Mouse (Mus musculus) frontal cortex, postnatal 14 days (tissue): Measurements from ENCODE around the gene Rai1.

ENCODE experiments used
- DNase-seq, 2 experiments: peaks; one replicate each; pipeline ENCODE4 v3.0.0; 2022; ENCODE audit warnings: low spot score in 2 of 2

The Rai1 gene

GRCm38 (mm10) chr11:60127863-60128512 is 23.2 kb downstream of the Rai1 start:
- no peak for DNase-seq

GRCm38 (mm10) chr11:60130516-60130915 is 25.7 kb downstream of the Rai1 start:
- DNase-seq: no peak

- DNase-seq: no peak
Observed at GRCm38 (mm10) chr11:60132061-60132460, 27.2 kb downstream of the Rai1 start.

GRCm38 (mm10) chr11:60136491-60136890 is 31.7 kb downstream of the Rai1 start:
- DNase-seq: no peak

GRCm38 (mm10) chr11:60137170-60137569 is 32.4 kb downstream of the Rai1 start:
- no peak for DNase-seq

DNA sequence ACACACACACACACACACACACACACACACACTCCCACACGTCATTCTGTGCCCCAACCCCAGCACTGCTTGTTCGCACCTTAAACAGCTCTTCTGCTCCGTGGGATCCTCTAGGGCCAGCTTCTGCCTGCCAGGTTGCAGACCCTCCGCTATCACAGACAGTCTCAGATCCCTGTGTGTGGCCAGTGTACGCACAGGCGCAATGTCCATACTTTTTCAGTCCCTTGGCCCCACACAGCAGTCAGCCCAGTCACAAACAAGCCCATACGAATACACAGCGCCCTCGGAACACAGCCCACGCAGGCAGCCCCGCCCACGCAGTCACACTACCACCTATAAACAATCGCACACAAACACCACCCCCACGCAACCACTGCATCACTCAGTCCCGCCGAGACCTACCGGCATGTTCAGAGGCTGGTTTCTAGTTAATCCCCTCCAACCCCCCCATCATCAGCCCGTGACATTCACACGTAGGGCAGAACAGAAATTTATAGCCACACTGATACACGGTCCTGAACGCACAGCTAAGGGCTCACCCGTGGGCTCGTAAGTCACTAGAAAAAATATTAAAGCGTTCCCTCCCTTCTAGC is 34.4 kb downstream of the Rai1 start:
- peak; percentile 39 to 54 for DNase-seq

DNA sequence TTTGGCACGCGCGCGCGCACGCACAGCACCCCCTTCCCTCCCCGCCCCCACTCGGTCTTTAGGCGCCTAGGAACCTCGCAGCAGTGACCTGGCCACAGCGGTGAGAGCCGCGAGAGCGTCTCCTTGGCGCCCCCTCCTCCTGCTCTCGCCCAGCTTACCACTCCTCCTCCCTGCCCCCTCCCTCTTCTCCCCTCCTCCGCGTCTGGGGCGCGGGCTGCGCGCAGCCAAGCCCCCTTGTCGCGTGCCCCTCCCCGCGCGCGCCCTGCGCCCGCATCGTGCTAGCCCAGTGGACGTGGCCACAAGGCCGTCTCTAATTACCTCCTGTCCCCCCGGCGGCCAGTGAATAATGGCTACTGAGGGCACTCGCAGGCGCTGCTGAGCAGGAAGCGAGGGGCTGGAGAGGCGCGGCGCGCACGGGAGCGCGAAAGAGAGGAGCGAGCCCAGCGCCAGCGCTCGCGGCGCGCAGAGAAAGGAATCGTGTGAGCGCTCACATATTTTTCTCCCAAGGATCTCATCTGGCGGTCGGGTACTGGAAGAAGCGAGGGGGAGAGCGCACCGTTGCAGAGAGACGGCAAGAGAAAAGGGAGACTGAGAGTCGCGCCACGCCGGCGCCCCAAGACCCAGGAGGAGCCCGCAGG is 35.0 kb downstream of the Rai1 start:
- peak; percentile 46 to 56 for DNase-seq

DNA sequence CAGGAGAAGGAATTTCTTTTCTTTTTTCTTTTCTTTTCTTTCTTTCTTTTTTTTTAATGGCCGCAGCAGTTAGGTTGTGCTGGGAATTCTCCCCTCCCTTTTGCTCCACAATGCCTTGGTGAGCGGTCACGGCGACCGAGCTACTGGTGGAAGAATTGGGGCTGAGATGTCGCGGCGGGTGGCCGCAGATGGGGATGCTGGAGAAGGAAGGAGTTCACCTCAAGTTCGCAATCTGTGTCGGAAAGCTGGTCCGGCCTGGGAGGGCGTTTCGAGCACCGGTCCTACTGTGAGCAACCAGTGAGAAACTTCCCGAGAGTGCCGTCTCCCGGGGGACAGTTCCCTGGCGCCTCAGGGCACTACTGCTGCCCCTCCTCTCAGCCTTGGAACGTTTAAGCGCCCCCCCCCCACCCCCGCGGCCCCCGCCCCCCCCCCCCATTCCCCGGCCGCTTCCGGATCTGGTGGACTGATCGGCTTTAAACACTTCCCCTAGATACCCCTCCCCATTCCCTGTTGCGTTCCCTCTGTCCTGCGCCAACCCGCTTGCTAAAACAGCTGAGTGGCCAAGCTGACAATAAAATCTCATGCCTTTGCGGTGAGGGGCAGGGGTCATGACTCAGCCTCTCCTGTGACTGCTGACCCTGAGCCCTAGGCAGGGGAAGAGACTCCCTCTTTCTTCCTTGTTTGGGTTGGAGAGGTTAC is 35.9 kb downstream of the Rai1 start:
- DNase-seq: no peak

GRCm38 (mm10) chr11:60141285-60141608 is 36.4 kb downstream of the Rai1 start:
- DNase-seq: no peak

- DNase-seq: no peak
Observed at GRCm38 (mm10) chr11:60143086-60143485, 38.3 kb downstream of the Rai1 start.

DNA sequence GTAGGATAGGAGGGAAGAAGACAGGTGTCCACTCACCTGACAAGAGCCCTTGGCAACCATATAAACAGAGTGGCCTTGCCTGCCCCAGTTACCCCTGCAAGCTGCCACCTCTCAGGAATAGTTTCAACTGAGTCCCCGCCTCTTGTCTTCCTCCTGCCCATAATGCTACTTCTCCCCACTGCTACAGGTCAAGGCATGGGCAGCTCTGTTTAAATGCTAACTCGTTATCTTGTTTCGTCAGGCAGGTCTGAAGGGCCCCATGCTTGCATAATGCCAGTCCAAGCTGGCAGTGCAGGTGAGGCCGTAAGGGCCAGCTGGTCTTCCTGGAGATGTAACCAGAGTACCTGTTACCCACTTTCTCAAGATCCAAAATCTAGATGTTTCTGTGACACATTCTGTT is 41.4 kb downstream of the Rai1 start:
- DNase-seq: no peak

GRCm38 (mm10) chr11:60148591-60148990 is 43.8 kb downstream of the Rai1 start:
- DNase-seq: no peak

DNA sequence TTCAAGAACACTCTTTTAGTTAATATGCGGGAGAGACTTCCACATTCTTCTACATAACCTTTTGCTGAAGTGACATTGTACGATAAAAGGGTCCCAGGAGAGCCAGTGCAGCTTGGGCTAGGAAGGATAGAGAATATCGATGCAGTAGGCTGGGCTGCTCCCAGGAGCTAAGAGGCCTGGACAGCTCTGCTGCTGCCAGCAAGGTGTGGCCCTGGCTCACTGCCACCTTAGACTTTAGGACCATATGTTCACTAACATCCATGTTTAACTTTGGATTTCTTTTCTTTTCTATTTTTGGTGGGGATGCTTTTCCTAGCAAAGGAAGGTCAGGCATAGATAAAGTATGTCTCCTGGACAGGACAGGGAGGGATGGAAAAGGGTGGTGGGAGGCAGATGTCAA is 44.3 kb downstream of the Rai1 start:
- no peak for DNase-seq

DNA sequence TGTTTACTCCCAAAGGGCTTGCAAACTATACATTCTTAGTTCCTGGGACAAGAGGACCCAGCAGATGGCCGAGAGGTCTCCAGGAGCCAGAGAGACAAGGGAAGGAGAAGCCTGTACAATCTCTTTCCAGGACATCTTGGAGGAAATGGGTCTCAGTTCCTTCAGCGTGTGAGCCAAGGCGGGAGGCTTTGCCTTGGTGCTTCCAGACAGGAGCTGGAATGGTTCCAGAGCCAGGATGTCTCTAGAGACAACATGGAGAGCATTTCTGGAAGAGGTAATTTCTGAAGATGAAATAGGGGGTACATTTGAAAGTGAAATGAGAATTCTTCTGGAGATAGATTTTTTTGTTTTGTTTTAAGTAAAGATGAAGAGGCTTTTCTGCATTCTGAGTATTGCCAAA is 45.9 kb downstream of the Rai1 start:
- DNase-seq: no peak

GRCm38 (mm10) chr11:60152339-60152738 is 47.5 kb downstream of the Rai1 start:
- DNase-seq: no peak

DNA sequence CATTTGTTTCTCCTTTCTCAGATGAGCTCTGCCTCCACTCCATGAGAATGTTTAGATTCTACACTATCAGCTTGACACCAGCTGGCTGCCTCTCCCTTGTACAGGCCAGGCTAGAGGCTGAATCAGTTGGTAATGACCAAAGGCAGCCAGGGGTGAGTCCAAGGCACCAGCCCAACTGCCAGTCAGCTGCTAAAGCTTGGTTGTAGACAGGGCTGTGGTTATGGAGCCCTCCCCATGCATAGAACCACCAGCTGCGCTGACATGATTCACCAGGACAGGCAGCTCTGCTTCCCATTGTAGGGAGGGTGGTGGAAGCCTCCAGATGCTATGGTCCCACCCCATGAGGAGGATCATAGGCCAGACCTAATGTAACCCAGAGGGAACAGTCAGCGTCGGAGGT is 49.1 kb downstream of the Rai1 start:
- DNase-seq: no peak

GRCm38 (mm10) chr11:60155690-60156089 is 50.9 kb downstream of the Rai1 start:
- no peak for DNase-seq

- DNase-seq: no peak
Observed at GRCm38 (mm10) chr11:60158271-60158670, 53.5 kb downstream of the Rai1 start.

GRCm38 (mm10) chr11:60159955-60160354 is 55.1 kb downstream of the Rai1 start:
- no peak for DNase-seq

GRCm38 (mm10) chr11:60160454-60161114 is 55.8 kb downstream of the Rai1 start:
- DNase-seq: no peak

DNA sequence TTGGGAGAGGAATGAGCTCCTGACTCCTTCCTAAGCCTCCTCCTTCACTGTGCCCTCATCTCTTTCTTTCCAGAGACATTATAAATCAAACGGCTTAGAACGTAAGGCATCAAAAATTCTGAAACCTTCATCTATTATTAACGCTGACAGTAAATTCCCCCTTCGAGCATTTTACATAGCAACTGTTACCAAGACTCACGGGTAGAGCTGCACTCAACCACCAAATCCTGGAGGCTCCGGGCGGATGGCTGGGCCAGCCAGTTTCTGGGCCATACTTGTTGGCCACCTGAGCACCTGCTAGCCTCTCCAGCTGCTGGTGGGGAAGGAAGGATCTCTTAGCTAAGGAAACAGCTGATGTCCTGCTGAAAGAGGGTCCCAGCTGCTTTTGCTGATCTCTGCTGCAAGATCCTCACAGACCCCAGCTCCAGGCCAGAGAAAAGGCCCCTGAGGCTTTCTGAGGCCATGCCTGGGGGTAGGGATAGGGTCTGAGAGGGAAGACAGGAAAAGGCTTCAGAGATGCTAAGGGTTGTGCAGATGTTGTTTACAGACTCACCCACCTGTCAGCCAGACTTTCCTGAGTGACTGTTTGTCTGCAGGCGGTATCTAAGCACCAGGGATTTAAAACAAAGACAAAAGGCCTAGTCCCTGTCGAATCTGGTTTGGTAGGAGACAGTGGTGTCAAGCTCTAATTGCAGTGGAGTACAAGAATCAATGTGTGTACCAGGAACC is 56.5 kb downstream of the Rai1 start:
- DNase-seq: no peak

- DNase-seq: no peak
Observed at GRCm38 (mm10) chr11:60162547-60162946, 57.7 kb downstream of the Rai1 start.
